Mouse (Mus musculus) cortical plate, adult 2 months (tissue): ENCODE measurements around the gene Proser1.

Source experiments
- CTCF ChIP-seq: fragments of 200-500 bp; IDR thresholded peaks from 2 replicates; pipeline ENCODE4 v1.5.1; 2011; ENCODE audit warnings: mild to moderate bottlenecking, control low read depth, low read length; ENCODE audit not compliant: insufficient read depth; ENCODE audit errors: extremely low read depth
- POLR2A ChIP-seq: fragments of 200-500 bp; IDR thresholded peaks from 2 replicates; pipeline ENCODE4 v1.6.1; 2011; ENCODE audit warnings: mild to moderate bottlenecking, low read length, control low read depth; ENCODE audit not compliant: insufficient read depth; ENCODE audit errors: extremely low read depth

DNA sequence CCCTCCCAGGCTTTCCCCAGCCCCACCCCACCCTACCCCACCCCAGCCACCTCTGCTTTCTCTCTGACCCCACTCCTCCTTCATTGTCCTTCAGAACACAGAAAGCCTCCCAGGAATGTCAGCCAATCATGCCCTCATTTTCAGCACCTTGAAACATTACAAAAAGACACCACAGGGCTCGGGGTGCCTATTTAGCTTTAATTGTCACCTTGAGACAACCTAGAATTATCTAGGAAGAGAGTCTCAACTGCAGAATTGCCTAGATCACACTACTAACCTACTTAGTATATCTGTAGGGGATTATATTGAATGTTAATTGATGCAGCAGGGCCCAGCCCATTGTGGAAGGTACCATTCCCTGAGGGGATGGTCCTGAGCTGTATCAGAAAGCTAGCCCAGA lies 40.8 kb upstream of the Proser1 start:
- TF ChIP-seq CTCF (no peak), POLR2A (no peak)
